Mouse (Mus musculus): Measurements from ENCODE around the gene Neurl3. TPM values are rescaled to one million over a fixed set of nuclear protein-coding genes. Genes with fewer than 3 reads are reported as not detected.
A peak's percentile ranks its signal among the peaks of the same experiment; 100 is the strongest.

The Neurl3 gene
- polyA plus RNA-seq, 1 experiment = 9.9 TPM

DNA sequence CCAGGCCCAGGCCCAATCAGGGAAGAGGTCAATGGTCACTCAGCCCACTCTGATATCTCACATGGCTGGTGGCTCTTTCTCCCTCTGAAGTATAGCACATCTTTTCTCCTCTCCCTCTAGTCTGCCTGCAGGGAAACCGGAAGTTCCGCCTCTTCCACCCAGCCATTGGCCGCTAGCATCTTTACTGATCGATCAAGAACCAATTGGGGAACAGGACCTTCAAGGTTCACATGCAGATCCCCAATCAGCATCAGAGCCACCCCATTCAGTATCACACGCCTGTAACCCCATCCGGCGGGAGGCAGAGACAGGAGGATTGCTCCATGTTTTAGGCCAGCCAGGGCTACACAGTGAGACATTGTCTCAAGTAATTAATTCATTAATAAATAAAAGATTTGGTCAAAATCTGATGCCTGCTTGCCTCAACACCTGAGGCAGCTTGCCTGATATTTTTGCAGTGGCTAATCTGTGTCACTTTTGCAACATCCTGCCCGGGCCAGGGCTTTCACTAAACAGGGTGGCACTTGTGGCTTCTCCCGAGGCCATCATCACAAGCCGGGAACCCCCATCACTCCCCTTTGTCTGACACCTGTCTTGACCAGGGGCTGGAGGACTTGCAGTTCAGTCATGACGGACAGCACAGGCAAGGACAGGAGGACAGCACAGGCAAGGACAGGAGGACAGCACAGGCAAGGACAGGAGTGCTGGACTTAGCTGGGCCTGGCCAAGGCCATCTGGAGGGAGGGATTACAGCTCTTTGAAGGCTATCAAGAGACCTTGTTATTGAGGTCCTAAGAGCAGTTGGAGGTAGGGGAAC lies 40.7 kb upstream of the Neurl3 start:
- H3K4me1 ChIP-seq (ENCODE audit: control insufficient read depth, insufficient read depth, low read length) = no peaks in the 10 kb centered on the region
- no peaks in the 10 kb centered on the region for H3K27me3 ChIP-seq (replicated peaks; ENCODE audit: control insufficient read depth, insufficient read depth, low read length)
- no peak overlapping the region for H3K4me3 ChIP-seq (ENCODE audit: insufficient read depth, low read depth, low read length)
- no peaks in the 10 kb centered on the region for H3K36me3 ChIP-seq (ENCODE audit: control insufficient read depth, insufficient read depth, low read length)
- H3K27ac ChIP-seq (ENCODE audit: insufficient read depth, low read depth, low read length) = no peak overlapping the region
- TF ChIP-seq CTCF (conservative IDR thresholded peaks at IDR 0.05; ENCODE audit: insufficient read depth, insufficient read length, low read depth, low read length) = no peak
- TF ChIP-seq POLR2A (IDR thresholded peaks at IDR 0.05; ENCODE audit: low read depth, low read length) = no peak
- no peak for DNase-seq
- WGBS = 93% methylated on average over 11 of the region's 11 CpGs

DNA sequence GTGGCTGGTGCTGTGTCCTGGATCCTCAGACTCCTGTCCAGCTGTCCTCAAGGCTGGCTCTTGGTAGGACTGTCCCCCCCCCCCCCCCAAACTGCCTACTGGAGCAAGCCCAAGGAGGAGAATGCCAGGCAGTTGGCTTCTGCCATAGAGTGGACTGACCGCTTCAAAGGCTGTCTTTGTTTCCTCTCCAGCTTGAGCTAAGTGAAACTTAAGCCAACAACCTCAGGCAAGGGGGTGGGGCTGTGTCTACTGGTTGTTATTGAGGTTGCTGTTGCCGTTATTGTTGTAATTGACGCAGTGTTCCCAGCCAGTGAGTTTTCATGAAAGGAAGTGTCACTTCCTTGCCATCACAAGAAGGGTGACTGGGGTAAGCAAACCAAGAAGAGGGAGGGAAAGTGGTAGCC lies 35.0 kb upstream of the Neurl3 start:
- TF ChIP-seq POLR2A (IDR thresholded peaks at IDR 0.05; ENCODE audit: low read depth, low read length) (no peak), CTCF (conservative IDR thresholded peaks at IDR 0.05; ENCODE audit: insufficient read depth, insufficient read length, low read depth, low read length) (no peak)
- peak; percentile 25 for DNase-seq
- no peaks in the 10 kb centered on the region for H3K36me3 ChIP-seq (ENCODE audit: control insufficient read depth, insufficient read depth, low read length)
- H3K4me1 ChIP-seq (ENCODE audit: control insufficient read depth, insufficient read depth, low read length) = peaks cover 4% of the 10 kb centered on the region
- WGBS = 41% methylated on average over 3 of the region's 3 CpGs
- no peaks in the 10 kb centered on the region for H3K27me3 ChIP-seq (replicated peaks; ENCODE audit: control insufficient read depth, insufficient read depth, low read length)
- no peak overlapping the region for H3K4me3 ChIP-seq (ENCODE audit: insufficient read depth, low read depth, low read length)
- no peak overlapping the region for H3K27ac ChIP-seq (ENCODE audit: insufficient read depth, low read depth, low read length)

- DNase-seq = no peak
- Histone ChIP-seq H3K27ac (ENCODE audit: insufficient read depth, low read depth, low read length) (no peak overlapping the region), H3K4me3 (ENCODE audit: insufficient read depth, low read depth, low read length) (no peak overlapping the region), H3K36me3 (ENCODE audit: control insufficient read depth, insufficient read depth, low read length) (no peaks in the 10 kb centered on the region), H3K27me3 (replicated peaks; ENCODE audit: control insufficient read depth, insufficient read depth, low read length) (no peaks in the 10 kb centered on the region), H3K4me1 (ENCODE audit: control insufficient read depth, insufficient read depth, low read length) (peaks cover 4% of the 10 kb centered on the region)
- TF ChIP-seq POLR2A (IDR thresholded peaks at IDR 0.05; ENCODE audit: low read depth, low read length) = no peak
- TF ChIP-seq CTCF (conservative IDR thresholded peaks at IDR 0.05; ENCODE audit: insufficient read depth, insufficient read length, low read depth, low read length) = no peak
- 68% methylated on average over 9 of the region's 9 CpGs for WGBS
Measured at GRCm38 (mm10) chr1:36308966-36309475, 34.5 kb upstream of the Neurl3 start.

- H3K27me3 ChIP-seq (replicated peaks; ENCODE audit: control insufficient read depth, insufficient read depth, low read length) = no peaks in the 10 kb centered on the region
- no peak overlapping the region for H3K27ac ChIP-seq (ENCODE audit: insufficient read depth, low read depth, low read length)
- H3K4me3 ChIP-seq (ENCODE audit: insufficient read depth, low read depth, low read length) = peak overlapping the region; percentile 77
- H3K4me1 ChIP-seq (ENCODE audit: control insufficient read depth, insufficient read depth, low read length) = peaks cover 4% of the 10 kb centered on the region
- 25% methylated on average over 12 of the region's 12 CpGs for WGBS
- no peak for TF ChIP-seq POLR2A (IDR thresholded peaks at IDR 0.05; ENCODE audit: low read depth, low read length)
- no peak for TF ChIP-seq CTCF (conservative IDR thresholded peaks at IDR 0.05; ENCODE audit: insufficient read depth, insufficient read length, low read depth, low read length)
- no peak for DNase-seq
- H3K36me3 ChIP-seq (ENCODE audit: control insufficient read depth, insufficient read depth, low read length) = no peaks in the 10 kb centered on the region
Measured at GRCm38 (mm10) chr1:36308451-36308901, 34.0 kb upstream of the Neurl3 start.

GRCm38 (mm10) chr1:36307495-36308280 lies 33.2 kb upstream of the Neurl3 start, which contains the start of gene Arid5a:
TSS of gene Arid5a (plus strand) at chr1:36307733.
- Histone ChIP-seq H3K4me3 (ENCODE audit: insufficient read depth, low read depth, low read length) (peak within 1 kb of the TSS; percentile 77), H3K36me3 (ENCODE audit: control insufficient read depth, insufficient read depth, low read length) (no peaks in the 10 kb centered on the region), H3K27me3 (replicated peaks; ENCODE audit: control insufficient read depth, insufficient read depth, low read length) (no peaks in the 10 kb centered on the region), H3K4me1 (ENCODE audit: control insufficient read depth, insufficient read depth, low read length) (peaks cover 4% of the 10 kb centered on the region), H3K27ac (ENCODE audit: insufficient read depth, low read depth, low read length) (peak within 1 kb of the TSS; percentile 13; the same call in 1 of the 2 replicates)
- DNase-seq = peak; percentile 93
- TF ChIP-seq POLR2A (IDR thresholded peaks at IDR 0.05; ENCODE audit: low read depth, low read length) = peak; percentile 97
- TF ChIP-seq CTCF (conservative IDR thresholded peaks at IDR 0.05; ENCODE audit: insufficient read depth, insufficient read length, low read depth, low read length) = no peak
- under 1% methylated on average over 65 of the region's 65 CpGs for WGBS

DNA sequence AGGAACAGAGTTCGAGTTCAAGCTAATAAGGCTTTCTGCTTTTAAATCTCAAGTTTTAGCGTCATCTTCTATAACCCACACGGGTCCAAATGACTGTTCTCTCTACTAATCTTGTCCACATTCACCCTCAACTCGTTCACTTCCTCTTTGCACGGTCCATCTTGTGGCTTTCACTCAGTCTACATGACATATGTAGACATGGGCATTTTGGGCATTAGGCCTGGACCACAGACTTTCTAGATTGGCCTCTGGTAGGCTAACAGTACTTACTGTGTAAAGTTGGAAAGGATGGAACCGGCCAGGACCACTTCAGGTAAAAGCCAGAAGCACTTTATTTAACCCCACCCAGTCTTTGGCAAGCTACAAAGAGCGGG lies 32.6 kb upstream of the Neurl3 start:
- Histone ChIP-seq H3K36me3 (ENCODE audit: control insufficient read depth, insufficient read depth, low read length) (no peaks in the 10 kb centered on the region), H3K27me3 (replicated peaks; ENCODE audit: control insufficient read depth, insufficient read depth, low read length) (no peaks in the 10 kb centered on the region), H3K27ac (ENCODE audit: insufficient read depth, low read depth, low read length) (no peak overlapping the region), H3K4me1 (ENCODE audit: control insufficient read depth, insufficient read depth, low read length) (peaks cover 4% of the 10 kb centered on the region), H3K4me3 (ENCODE audit: insufficient read depth, low read depth, low read length) (no peak overlapping the region)
- TF ChIP-seq POLR2A (IDR thresholded peaks at IDR 0.05; ENCODE audit: low read depth, low read length) = no peak
- no peak for TF ChIP-seq CTCF (conservative IDR thresholded peaks at IDR 0.05; ENCODE audit: insufficient read depth, insufficient read length, low read depth, low read length)
- 71% methylated on average over 7 of the region's 7 CpGs for WGBS
- DNase-seq = no peak

- TF ChIP-seq CTCF (conservative IDR thresholded peaks at IDR 0.05; ENCODE audit: insufficient read depth, insufficient read length, low read depth, low read length) (no peak), POLR2A (IDR thresholded peaks at IDR 0.05; ENCODE audit: low read depth, low read length) (no peak)
- Histone ChIP-seq H3K4me3 (ENCODE audit: insufficient read depth, low read depth, low read length) (no peak overlapping the region), H3K36me3 (ENCODE audit: control insufficient read depth, insufficient read depth, low read length) (no peaks in the 10 kb centered on the region), H3K4me1 (ENCODE audit: control insufficient read depth, insufficient read depth, low read length) (peaks cover 4% of the 10 kb centered on the region), H3K27me3 (replicated peaks; ENCODE audit: control insufficient read depth, insufficient read depth, low read length) (no peaks in the 10 kb centered on the region), H3K27ac (ENCODE audit: insufficient read depth, low read depth, low read length) (no peak overlapping the region)
- 76% methylated on average over 6 of the region's 6 CpGs for WGBS
- no peak for DNase-seq
Measured at GRCm38 (mm10) chr1:36306120-36306519, 31.6 kb upstream of the Neurl3 start.
